Comparison of ENCODE assay signal across 8 mouse cellular contexts in the genomic region with DNA sequence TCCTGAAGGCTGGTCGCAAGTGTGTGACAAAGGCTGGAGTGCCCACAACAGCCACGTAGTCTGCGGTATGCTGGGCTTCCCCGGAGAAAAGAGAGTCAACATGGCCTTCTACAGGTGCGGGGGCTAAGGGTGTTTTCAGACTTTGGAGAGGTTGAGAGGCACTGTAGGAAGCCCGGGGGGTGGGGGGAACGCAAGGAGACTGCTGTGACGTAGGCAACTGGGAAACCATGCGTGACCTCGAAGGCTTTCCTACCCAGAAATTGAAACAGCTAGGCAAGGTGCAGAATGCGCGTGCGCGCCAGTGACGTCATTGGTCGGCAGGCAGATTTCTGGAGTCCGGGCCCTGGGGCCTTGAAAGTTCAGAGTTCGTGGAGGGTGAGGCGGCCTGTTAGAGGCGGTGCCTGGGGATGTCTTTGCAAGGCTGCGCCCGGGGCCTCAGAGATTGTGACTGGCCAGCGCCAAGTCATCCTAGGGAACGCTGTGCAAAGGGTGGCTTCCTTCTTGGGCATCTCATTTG. TPM values are rescaled to one million over a fixed set of nuclear protein-coding genes. Genes with fewer than 3 reads are reported as not detected.
DNase-seq lines count a peak whose midpoint lies in the region; ATAC-seq and TF ChIP-seq lines count a peak whose summit lies in the region.

No protein-coding gene starts in this region.

- no peak overlapping the region for H3K27ac ChIP-seq in cerebellum, adult 2 months (ENCODE audit: insufficient read depth, low read length)
- peak overlapping the region; percentile 74 for H3K27ac ChIP-seq in liver, postnatal 0 days (ENCODE audit: low read depth)
- H3K27ac ChIP-seq in neural tube, embryonic 13.5 days (replicated peaks): peak overlapping the region; percentile 42; the same call in 1 of the 2 replicates
- no peak overlapping the region for H3K27ac ChIP-seq in stomach, postnatal 0 days (replicated peaks)

- H3K9me3 ChIP-seq in E14TG2a.4 (ENCODE audit: low read length): no peaks in the 10 kb centered on the region
- H3K9me3 ChIP-seq in liver, postnatal 0 days (ENCODE audit: low read length): no peaks in the 10 kb centered on the region
- H3K9me3 ChIP-seq in neural tube, embryonic 13.5 days: no peaks in the 10 kb centered on the region
- H3K9me3 ChIP-seq in stomach, postnatal 0 days (ENCODE audit: control insufficient read depth, low read length): no peaks in the 10 kb centered on the region

- peak; percentile 99 for ATAC-seq in liver, postnatal 0 days
- ATAC-seq in neural tube, embryonic 13.5 days (ENCODE audit: low read depth): peak; percentile 57
- peak; percentile 78 for ATAC-seq in stomach, postnatal 0 days (ENCODE audit: low FRiP score, low TSS enrichment)

- TF ChIP-seq CTCF in E14TG2a.4 (conservative IDR thresholded peaks at IDR 0.05; ENCODE audit: low read length): no peak
- no peak for TF ChIP-seq CTCF in cerebellum, adult 2 months (IDR thresholded peaks at IDR 0.05; ENCODE audit: borderline replicate concordance, insufficient read depth, low read depth, low read length)
- TF ChIP-seq CTCF in liver, postnatal 0 days (IDR thresholded peaks at IDR 0.05; ENCODE audit: low read depth): no peak
- no peak for TF ChIP-seq CTCF in stomach, postnatal 0 days (IDR thresholded peaks at IDR 0.05; ENCODE audit: low read depth)

- H3K4me2 ChIP-seq in liver, postnatal 0 days (ENCODE audit: low read depth, low read length): peak overlapping the region; percentile 65
- peak overlapping the region; percentile 58 for H3K4me2 ChIP-seq in neural tube, embryonic 13.5 days
- H3K4me2 ChIP-seq in stomach, postnatal 0 days (replicated peaks; ENCODE audit: low read depth): peak overlapping the region; percentile 42

- peak overlapping the region; percentile 10; the same call in 1 of the 2 replicates for H3K9ac ChIP-seq in liver, postnatal 0 days (replicated peaks)
- H3K9ac ChIP-seq in neural tube, embryonic 13.5 days: peak overlapping the region; percentile 61
- H3K9ac ChIP-seq in stomach, postnatal 0 days (ENCODE audit: low read length): no peak overlapping the region

- no peaks in the 10 kb centered on the region for H3K36me3 ChIP-seq in E14TG2a.4 (ENCODE audit: insufficient read depth, low read length)
- H3K36me3 ChIP-seq in liver, postnatal 0 days (replicated peaks; ENCODE audit: insufficient read depth, low read length): no peaks in the 10 kb centered on the region
- no peaks in the 10 kb centered on the region for H3K36me3 ChIP-seq in neural tube, embryonic 13.5 days
- no peaks in the 10 kb centered on the region for H3K36me3 ChIP-seq in stomach, postnatal 0 days (ENCODE audit: control insufficient read depth, insufficient read depth, low read length)

- TF ChIP-seq EP300 in liver, postnatal 0 days (IDR thresholded peaks at IDR 0.05; ENCODE audit: low read depth): peak; percentile 80; the same call in 1 of the 2 replicates
- TF ChIP-seq EP300 in stomach, postnatal 0 days (optimal IDR thresholded peaks at IDR 0.05): no peak

- 0 out of 2 replicates have a peak, but pooled peaks have one; percentile 12 for TF ChIP-seq POLR2A in cerebellum, adult 2 months (IDR thresholded peaks at IDR 0.05; ENCODE audit: borderline replicate concordance, insufficient read depth, low read length)

- peak overlapping the region; percentile 41; the same call in 1 of the 2 replicates for H3K4me3 ChIP-seq in E14TG2a.4 (replicated peaks; ENCODE audit: low read length)
- H3K4me3 ChIP-seq in cerebellum, adult 2 months (replicated peaks; ENCODE audit: insufficient read depth, low read depth, low read length): peak overlapping the region; percentile 32
- H3K4me3 ChIP-seq in liver, postnatal 0 days (ENCODE audit: low read depth, low read length): peak overlapping the region; percentile 21; the same call in 1 of the 2 replicates
- peak overlapping the region; percentile 32 for H3K4me3 ChIP-seq in neural tube, embryonic 13.5 days
- H3K4me3 ChIP-seq in stomach, postnatal 0 days (ENCODE audit: low read depth, low read length): peak overlapping the region; percentile 12; the same call in 1 of the 2 replicates

- 10% methylated on average over 24 of the region's 24 CpGs for WGBS in cerebellum, adult 2 months
- 14% methylated on average over 24 of the region's 24 CpGs for WGBS in liver, postnatal 0 days (ENCODE audit: insufficient replicate concordance)
- 10% methylated on average over 24 of the region's 24 CpGs for WGBS in neural tube, embryonic 13.5 days
- 17% methylated on average over 24 of the region's 24 CpGs for WGBS in stomach, postnatal 0 days

- peaks cover 30% of the 10 kb centered on the region for H3K4me1 ChIP-seq in E14TG2a.4 (replicated peaks; ENCODE audit: low read depth, low read length)
- no peaks in the 10 kb centered on the region for H3K4me1 ChIP-seq in cerebellum, adult 2 months (ENCODE audit: control insufficient read depth, insufficient read depth, low read length)
- H3K4me1 ChIP-seq in liver, postnatal 0 days (ENCODE audit: insufficient read depth): peaks cover 21% of the 10 kb centered on the region
- peaks cover 17% of the 10 kb centered on the region for H3K4me1 ChIP-seq in neural tube, embryonic 13.5 days (replicated peaks)
- H3K4me1 ChIP-seq in stomach, postnatal 0 days (replicated peaks; ENCODE audit: control insufficient read depth, insufficient read depth): no peaks in the 10 kb centered on the region

- peak; percentile 85 to 89 for DNase-seq in cerebellum, adult 2 months
- peak; percentile 82 for DNase-seq in forelimb bud, embryonic 11.5 days (ENCODE audit: low read depth, low spot score)
- DNase-seq in heart, postnatal 4 days: peak; percentile 92
- peak; percentile 76 to 91 for DNase-seq in layer of hippocampus, adult 18-20 months (ENCODE audit: low spot score in 2 of 2)
- peak; percentile 96 for DNase-seq in liver, postnatal 0 days
- DNase-seq in stomach, postnatal 0 days (ENCODE audit: low spot score): peak; percentile 90

- H3K27me3 ChIP-seq in E14TG2a.4 (ENCODE audit: insufficient read depth, low read length): peaks cover 52% of the 10 kb centered on the region
- H3K27me3 ChIP-seq in cerebellum, adult 2 months (ENCODE audit: control insufficient read depth, insufficient read depth, low read length): no peaks in the 10 kb centered on the region; the same call in 1 of the 2 replicates
- H3K27me3 ChIP-seq in liver, postnatal 0 days (ENCODE audit: insufficient read depth, low read length): peaks cover 7% of the 10 kb centered on the region; the same call in 1 of the 2 replicates
- H3K27me3 ChIP-seq in neural tube, embryonic 13.5 days: peaks cover 21% of the 10 kb centered on the region
- H3K27me3 ChIP-seq in stomach, postnatal 0 days (ENCODE audit: control insufficient read depth, insufficient read depth, low read length): no peaks in the 10 kb centered on the region

RNA-seq across cellular contexts. Expression of a gene that starts 4.6 kb away (rescaled TPM):
- 3.5 and 3.8 TPM in 2 replicates for polyA plus RNA-seq in cerebellum, adult 2 months (2012; rRNA removed)
- total RNA-seq in heart, postnatal 4 days (2021): 1 to 10 TPM; 4.7 to 6.0 TPM
- 1 to 10 TPM; 2.5 to 2.8 TPM for total RNA-seq in layer of hippocampus, adult 18-20 months (2021)
- 1.2 and 1.7 TPM in 2 replicates for polyA plus RNA-seq in liver, postnatal 0 days (2015; fragmentation: Nextera tagmentation; extraction: Ambion mirVana)
- polyA plus RNA-seq in neural tube, embryonic 13.5 days (2015; fragmentation: Nextera tagmentation; extraction: Ambion mirVana): 7.9 and 10.4 TPM in 2 replicates
- polyA plus RNA-seq in stomach, postnatal 0 days (2015; fragmentation: Nextera tagmentation; extraction: Ambion mirVana): 5.5 and 6.1 TPM in 2 replicates

RNA-seq across cellular contexts. Expression of a gene that starts 5.3 kb away (rescaled TPM):
- polyA plus RNA-seq in cerebellum, adult 2 months (2012; rRNA removed): 1.7 and 2.1 TPM in 2 replicates
- total RNA-seq in heart, postnatal 4 days (2021): 1 to 10 TPM; 5.3 to 6.1 TPM
- total RNA-seq in layer of hippocampus, adult 18-20 months (2021): 1 to 10 TPM; 3.8 to 4.3 TPM
- 11.3 and 11.8 TPM in 2 replicates for polyA plus RNA-seq in liver, postnatal 0 days (2015; fragmentation: Nextera tagmentation; extraction: Ambion mirVana)
- 3.6 and 6.1 TPM in 2 replicates for polyA plus RNA-seq in neural tube, embryonic 13.5 days (2015; fragmentation: Nextera tagmentation; extraction: Ambion mirVana)
- polyA plus RNA-seq in stomach, postnatal 0 days (2015; fragmentation: Nextera tagmentation; extraction: Ambion mirVana): 8.3 TPM in 2 replicates

RNA-seq across cellular contexts. Expression of a gene that starts 15.8 kb away (rescaled TPM):
- 271 and 276 TPM in 2 replicates for polyA plus RNA-seq in cerebellum, adult 2 months (2012; rRNA removed)
- 10 to 100 TPM; 84.1 to 88.4 TPM for total RNA-seq in heart, postnatal 4 days (2021)
- total RNA-seq in layer of hippocampus, adult 18-20 months (2021): 100 to 1,000 TPM; 125 to 137 TPM
- polyA plus RNA-seq in liver, postnatal 0 days (2015; fragmentation: Nextera tagmentation; extraction: Ambion mirVana): 175 and 180 TPM in 2 replicates
- polyA plus RNA-seq in neural tube, embryonic 13.5 days (2015; fragmentation: Nextera tagmentation; extraction: Ambion mirVana): 169 and 179 TPM in 2 replicates
- 135 and 150 TPM in 2 replicates for polyA plus RNA-seq in stomach, postnatal 0 days (2015; fragmentation: Nextera tagmentation; extraction: Ambion mirVana)

RNA-seq across cellular contexts. Expression of a gene that starts 16.5 kb away (rescaled TPM):
- 57.6 and 58.2 TPM in 2 replicates for polyA plus RNA-seq in cerebellum, adult 2 months (2012; rRNA removed)
- total RNA-seq in heart, postnatal 4 days (2021): 10 to 100 TPM; 42.6 to 43.5 TPM
- 10 to 100 TPM; 43.3 to 47.7 TPM for total RNA-seq in layer of hippocampus, adult 18-20 months (2021)
- 33.8 and 34.7 TPM in 2 replicates for polyA plus RNA-seq in liver, postnatal 0 days (2015; fragmentation: Nextera tagmentation; extraction: Ambion mirVana)
- 70.1 and 72.8 TPM in 2 replicates for polyA plus RNA-seq in neural tube, embryonic 13.5 days (2015; fragmentation: Nextera tagmentation; extraction: Ambion mirVana)
- 31.3 and 35.7 TPM in 2 replicates for polyA plus RNA-seq in stomach, postnatal 0 days (2015; fragmentation: Nextera tagmentation; extraction: Ambion mirVana)

RNA-seq across cellular contexts. Expression of a gene that starts 19.1 kb away (rescaled TPM):
- 0.92 and 0.93 TPM in 2 replicates for polyA plus RNA-seq in cerebellum, adult 2 months (2012; rRNA removed)
- under 1 TPM; 0.59 to 0.62 TPM for total RNA-seq in heart, postnatal 4 days (2021)
- under 1 TPM; 0.50 to 0.61 TPM for total RNA-seq in layer of hippocampus, adult 18-20 months (2021)
- 7.5 and 8.2 TPM in 2 replicates for polyA plus RNA-seq in liver, postnatal 0 days (2015; fragmentation: Nextera tagmentation; extraction: Ambion mirVana)
- 0.77 and 1.0 TPM in 2 replicates for polyA plus RNA-seq in neural tube, embryonic 13.5 days (2015; fragmentation: Nextera tagmentation; extraction: Ambion mirVana)
- 5.4 and 5.8 TPM in 2 replicates for polyA plus RNA-seq in stomach, postnatal 0 days (2015; fragmentation: Nextera tagmentation; extraction: Ambion mirVana)

Comparison
In these comparisons a context has a peak if more than half of its experiments do, and no peak if none do; other contexts are left out.
1. H3K27ac ChIP-seq: peak in liver, postnatal 0 days (single experiment) and neural tube, embryonic 13.5 days (single experiment); none in cerebellum, adult 2 months (single experiment) and stomach, postnatal 0 days (single experiment).
2. Peak in every context shown above with its lines, with median percentiles within 50 percentile points of each other: H3K4me3 ChIP-seq, DNase-seq, ATAC-seq and H3K4me2 ChIP-seq.